Mouse (Mus musculus) bone marrow, adult 2 months (tissue): Measurements from ENCODE around the gene Akt1.

Experiments
- CTCF ChIP-seq: fragments of 200-500 bp; IDR thresholded peaks from 2 replicates; pipeline ENCODE4 v1.5.1; 2011; ENCODE audit warnings: low read length, control low read depth; ENCODE audit not compliant: control insufficient read depth, insufficient read depth
- POLR2A ChIP-seq: fragments of 200-500 bp; IDR thresholded peaks from 2 replicates; pipeline ENCODE4 v1.6.1; 2011; ENCODE audit warnings: low read depth, mild to moderate bottlenecking, control low read depth, low read length, borderline replicate concordance; ENCODE audit not compliant: control insufficient read depth

- TF ChIP-seq CTCF (no peak), POLR2A (no peak)
These were observed 2.8 kb downstream of the Akt1 start for GRCm38 (mm10) chr12:112671891-112672290.
